Mouse (Mus musculus) right cerebral cortex, adult 2 months (tissue): ENCODE measurements around the gene Dlg2.

ENCODE experiments used
- DNase-seq, 2 experiments: peaks; one replicate each; pipeline ENCODE4 v3.0.0; 2021 to 2022; ENCODE audit warnings: low spot score in 2 of 2

The Dlg2 gene

DNA sequence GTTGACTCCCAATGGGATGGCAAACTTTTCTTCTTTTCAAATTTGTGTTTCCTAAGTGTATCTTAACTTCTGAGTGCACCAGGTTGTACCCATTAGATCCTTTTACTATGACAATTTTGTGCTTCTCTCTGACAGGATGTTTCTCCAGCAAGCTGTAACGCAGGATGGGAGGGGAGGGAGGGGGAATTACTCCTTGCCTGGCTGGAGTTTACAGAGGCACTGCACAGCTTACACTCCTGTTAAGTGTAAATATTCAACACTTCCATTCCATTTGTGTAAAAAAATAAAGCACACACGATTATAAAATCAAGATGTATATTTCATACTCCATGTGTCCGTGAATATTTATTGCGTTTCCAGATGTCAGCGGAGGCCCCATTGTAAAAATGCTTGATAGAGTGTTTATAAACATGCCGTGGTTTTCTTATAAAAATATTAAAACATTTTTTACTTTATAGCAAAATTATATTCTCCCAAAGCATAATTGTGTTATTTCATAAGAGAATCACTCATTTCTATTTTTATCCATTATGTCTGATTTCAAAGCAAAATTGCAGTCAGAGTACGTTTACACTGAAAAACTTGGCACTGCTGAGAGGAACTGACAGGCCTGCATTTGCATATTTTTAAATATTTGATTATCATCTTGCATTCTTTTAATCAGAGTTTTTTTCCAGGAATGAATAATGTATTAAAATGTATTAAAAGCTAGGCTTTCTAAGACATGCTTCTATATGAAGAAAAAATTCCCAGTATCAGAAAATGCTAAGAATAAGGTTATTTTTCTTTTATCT lies 1972.5 kb downstream of the Dlg2 start:
- no peak for DNase-seq

DNA sequence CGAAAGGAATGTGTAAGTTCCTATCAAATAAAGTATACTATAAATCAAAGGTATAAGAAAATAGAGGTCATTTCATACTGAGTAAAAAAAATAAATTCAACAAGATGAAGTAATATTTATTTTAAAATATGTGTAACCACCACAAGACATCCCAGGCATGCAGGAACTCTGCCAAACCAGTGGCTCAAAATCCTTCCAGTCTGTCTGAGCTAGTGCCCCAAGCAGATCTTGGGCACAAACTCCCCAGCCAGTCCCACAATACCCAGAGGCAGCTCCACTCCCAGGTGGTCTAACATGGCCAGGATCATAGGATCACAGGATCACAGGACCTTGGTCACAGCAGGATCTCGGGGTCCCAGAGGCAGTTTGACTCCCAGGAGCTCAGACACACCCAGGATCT lies 1977.7 kb downstream of the Dlg2 start:
- no peak for DNase-seq

DNA sequence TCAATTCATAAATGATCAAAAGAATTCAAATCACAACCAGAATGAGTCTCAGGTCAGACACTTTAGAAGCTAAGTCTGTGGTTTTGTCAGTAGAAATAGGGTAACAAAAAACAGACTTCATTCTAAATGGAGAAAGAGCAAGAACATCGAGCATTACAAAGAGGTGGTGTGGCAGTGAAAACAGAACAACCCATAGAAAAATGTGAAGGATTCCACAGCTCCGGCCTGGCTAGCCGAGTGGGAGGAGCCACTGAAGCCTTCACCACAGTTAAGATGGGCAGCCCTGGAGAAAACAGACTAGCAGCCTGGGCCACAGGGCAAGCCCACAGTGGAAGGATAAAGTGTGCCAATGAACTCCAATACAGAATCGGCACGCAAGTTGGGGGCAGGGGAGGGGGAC lies 1979.5 kb downstream of the Dlg2 start:
- no peak for DNase-seq

DNA sequence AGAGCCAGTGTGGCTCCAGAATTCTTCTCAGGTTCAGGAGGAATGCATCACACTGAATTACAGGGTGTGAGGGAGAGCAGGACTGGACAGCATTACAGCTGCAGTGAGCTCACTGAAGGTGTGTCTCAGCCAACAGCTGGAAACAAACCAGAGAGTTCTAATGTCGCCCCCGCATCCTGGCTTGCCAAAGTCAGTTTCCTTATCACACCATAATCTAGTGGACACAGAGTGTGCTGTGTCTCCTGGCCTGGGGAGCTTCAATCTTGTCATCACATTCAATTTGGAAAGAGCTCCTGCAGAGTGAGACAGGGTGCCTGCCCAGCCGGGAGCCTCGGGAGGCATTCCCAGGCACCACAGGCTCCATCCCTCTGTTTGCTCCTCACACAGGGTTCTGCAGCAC lies 1981.3 kb downstream of the Dlg2 start:
- no peak for DNase-seq

DNA sequence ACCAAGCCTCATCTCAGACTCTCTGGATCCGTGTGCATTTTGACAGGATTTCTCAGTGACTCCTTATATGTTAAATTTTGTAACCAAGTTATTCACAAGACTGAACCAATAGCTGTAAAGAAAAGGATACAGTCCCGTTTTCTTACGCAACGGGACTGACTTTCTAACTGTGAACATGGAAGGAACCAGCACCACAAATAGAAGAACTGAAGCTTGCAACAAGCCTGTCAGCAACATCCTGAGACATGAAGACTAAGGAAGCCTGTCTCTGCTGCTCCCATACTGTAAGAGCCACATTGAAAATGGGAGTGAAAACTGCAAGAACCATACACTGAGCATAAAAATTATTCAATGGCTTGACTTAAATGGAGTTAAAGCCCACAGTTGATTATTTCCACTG lies 1981.8 kb downstream of the Dlg2 start:
- no peak for DNase-seq

DNA sequence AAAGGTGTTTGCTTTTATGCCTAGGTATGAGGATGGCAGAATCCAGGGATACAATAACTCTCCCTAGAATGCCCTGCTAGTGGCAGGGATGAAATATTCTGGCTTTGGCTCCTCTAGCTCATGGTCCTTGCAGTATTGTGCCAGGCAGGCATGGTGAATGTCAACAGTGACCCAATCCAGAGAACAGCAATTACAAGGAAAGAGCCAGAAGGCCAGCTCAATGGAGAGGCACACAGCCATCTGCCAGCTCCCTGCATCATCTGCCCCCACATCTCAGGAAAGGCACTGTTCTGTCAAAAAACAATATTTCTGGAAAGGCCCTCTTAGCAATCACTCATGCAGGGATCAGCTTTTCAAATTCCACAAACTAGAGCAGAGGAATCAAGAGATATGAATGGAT lies 1984.1 kb downstream of the Dlg2 start:
- DNase-seq = peak in 1 of 2 experiments; percentile 32

DNA sequence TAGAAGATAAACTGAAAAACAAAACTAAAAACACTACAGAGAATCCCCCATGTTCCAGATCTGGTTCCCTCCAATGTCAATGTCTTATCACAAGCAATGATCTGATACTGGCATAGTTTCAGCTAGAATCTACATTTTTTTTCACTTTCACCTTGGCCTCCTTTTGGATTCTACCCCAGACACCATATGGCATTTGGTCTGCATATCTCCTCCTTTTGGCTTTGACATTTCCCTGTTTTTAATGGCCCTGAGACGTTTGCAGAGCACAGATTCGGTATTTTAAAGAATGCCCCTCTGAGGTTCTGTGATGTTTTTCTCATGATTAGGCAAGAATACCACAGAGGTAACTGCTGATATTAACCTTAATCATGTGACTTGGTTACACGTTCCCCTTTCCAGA lies 1984.8 kb downstream of the Dlg2 start:
- DNase-seq = no peak

DNA sequence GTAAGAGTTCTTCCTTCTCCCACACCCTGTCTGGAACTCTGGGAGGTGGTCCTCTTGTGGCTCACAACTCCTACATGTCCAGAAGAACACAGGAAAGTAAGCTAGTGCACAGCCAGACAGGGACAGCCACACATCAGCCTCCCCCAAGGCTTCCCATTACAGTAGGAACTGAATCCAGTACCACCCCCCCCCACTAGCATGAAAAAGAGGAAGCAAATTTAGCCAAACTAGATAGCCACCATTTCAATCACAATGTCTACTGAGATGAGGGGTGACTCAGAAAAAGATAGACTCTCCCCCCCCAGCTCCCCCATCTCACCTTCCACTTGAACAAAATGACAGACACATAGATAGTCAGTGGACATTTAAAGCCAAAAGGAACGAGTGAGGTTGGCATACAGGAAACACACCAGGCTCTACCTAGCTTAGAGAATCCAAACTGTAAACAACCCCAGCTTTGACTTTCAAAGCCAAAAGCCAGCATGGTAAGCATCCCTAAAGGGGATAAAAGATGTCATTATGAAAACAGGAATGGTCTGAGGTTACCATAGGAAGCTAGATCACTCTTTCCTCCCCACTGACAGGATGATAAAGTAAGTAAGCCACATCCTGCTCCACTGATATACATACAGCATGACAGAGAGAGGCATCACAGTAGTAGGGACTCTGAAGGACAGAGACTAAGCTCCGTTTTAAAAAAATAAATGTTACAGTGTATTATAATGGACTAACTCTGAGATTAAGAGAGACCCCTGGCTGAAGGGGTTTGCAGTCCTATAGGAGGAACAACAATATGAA lies 1986.8 kb downstream of the Dlg2 start:
- no peak for DNase-seq

DNA sequence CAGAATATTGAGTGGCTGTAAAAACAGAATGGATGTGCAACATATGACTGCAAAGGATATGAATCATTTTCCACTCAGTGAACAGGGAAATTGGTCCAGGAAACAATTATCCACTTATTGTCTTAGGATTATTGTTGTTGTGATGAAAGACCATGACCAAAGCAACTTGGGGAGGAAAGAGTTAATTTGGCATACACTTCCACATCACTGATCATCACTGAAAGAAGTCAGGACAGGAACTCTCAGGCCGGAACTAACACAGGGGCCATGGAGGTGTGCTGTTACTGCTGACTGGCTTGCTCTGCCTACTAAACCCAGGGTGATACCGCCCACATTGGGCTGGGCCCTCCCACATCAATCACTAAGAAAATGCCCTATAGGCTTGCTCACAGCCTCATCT lies 1987.8 kb downstream of the Dlg2 start:
- no peak for DNase-seq

DNA sequence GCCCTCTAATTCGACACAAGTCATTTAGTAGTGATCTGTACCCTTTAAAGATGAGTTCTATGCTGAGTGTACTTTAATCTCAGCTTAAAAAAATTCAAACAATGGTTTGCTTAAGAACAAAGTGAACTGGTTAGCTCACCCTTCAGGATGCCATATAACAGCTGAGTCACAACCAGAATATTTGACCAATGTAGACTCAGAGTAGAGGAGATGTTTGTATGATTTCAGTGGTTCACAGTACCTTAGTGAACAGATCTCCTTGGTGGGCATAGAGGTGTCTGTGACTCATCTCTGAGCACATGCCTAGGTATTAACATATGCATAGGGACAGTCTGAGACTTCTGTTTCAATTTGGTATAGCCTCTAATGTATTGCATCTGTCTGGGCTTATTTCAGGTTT lies 2002.7 kb downstream of the Dlg2 start:
- DNase-seq = no peak

DNA sequence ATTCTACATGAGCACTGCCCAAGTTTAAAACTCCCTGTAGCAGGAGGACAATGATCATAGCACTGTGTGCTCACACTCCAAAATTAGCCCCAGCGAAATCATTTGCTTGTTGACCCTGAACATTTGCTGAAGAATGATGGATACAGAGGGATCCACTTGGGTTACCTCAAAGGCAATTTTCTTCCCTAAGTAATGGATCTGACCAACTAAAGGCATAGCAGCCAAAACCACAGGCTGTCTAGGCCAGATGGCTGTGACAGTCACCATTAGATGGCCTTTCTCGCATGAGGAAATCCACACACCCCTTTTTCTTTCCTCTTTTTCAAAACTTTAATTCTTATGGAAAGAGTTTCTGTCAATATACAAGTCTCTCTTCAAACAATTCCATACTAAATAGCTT lies 2003.3 kb downstream of the Dlg2 start:
- DNase-seq = no peak

DNA sequence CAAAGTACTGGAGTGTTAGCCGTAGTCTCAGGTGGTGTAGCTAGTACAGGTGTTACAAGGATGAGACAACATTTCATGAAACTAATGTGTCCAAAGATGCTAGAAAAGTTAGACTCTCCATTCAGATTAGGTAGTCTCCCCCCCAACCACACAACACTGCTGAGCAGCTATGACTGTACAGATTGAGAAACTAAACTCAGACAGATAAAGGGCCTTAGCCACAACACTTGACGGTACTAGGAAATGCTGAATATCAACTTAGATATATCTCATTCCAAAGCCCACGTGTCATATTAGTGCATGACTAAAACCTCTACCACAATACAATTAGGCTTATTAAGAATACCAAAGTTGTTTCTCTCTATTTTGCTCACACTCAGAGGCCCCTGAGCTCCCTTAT lies 2006.9 kb downstream of the Dlg2 start:
- no peak for DNase-seq

DNA sequence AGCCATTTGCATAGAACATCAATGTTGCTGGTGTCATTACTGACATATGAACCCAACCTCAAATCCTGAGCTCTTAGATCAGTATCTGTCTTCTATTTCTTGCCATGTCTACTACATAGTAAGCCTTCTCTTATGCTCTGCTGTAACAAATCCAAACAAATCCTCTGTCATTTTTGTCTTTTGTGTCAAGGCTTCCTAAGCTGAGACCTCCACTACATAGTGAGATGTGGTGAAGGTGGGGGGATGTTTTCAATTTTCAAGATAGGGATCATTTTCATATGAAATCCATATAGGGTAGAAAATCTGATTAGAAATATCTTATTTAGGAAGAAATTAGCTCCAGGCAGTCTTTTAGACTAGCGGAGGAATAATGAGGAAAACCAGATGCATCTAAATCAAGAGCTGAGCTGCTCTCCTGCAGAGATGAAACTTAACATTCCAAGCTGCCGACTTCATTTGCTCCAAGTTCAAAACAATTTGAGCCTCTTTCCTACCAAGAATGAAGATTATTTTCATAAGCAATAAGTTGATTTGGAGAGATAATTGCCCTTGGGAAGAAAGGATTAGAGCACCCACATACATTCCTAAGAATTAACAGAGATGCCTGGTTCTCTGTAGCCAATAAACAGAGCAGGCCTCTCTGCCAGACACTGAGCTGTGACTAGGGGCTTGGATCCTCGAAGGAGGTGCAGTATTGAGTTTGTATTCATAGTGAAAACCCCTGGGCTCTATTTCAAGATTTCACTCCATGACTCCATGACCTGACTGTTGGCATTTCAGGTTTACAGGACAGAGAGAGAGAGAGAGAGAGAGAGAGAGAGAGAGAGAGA lies 2009.6 kb downstream of the Dlg2 start:
- no peak for DNase-seq

DNA sequence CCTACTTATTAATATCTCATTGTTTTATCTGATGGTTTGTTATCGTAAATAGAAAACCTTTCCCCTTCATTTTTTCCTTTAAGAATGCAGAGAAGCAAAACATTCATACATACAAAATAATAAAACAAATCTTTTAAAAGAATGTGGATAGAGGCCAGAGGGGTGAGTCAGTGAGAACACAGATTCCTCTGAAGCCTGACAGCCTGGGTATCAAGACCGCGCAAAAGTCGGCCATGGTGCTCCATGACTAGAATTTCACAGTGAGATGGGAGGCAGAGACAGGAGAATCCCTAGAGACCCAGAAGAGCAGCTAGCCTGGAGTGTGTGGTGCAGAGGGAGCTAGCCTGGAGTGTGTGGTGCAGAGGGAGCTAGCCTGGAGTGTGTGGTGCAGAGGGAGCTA lies 2010.4 kb downstream of the Dlg2 start:
- no peak for DNase-seq

DNA sequence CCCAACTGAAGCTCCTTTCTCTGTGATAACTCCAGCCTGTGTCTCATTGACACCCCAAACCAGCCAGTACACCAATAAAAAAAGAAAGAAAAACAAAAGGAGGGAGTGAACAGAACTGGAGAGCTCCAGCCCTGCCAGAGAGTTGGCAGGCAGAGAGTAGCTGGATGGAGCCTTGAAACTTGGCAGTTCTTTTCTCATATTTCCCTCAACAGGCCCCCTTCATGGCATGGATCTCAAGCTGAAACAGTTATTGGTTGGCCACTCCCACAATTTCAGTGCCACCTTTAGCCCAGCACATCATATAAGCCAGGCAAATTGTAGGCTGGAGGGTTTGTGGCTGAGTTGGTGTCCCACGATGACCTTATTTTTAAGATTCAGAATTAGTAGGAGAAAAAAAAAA lies 2015.8 kb downstream of the Dlg2 start:
- no peak for DNase-seq

DNA sequence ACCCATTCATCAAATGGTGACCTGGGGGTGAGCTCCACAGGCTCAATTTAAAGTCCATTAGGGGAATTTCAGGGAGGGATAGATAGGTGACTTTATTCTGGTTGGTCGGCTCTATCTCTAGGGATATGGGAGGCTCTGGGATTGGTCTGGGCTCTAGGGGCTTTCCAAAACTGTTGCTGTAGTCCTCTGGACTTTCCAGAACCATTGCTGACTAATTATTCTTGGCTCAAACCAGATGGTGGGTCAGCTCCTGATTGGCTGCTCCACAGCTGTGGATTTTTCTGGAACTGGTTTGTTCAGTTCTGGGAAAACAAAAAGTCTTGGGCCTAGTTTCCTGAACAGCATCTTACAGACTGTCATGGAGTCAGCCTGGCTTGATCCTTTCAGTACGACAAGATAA lies 2017.0 kb downstream of the Dlg2 start:
- no peak for DNase-seq
